Mouse (Mus musculus) CH12.LX (cell line): ENCODE measurements around the gene B4galt3. TPM values are rescaled to one million over a fixed set of nuclear protein-coding genes. Genes with fewer than 3 reads are reported as not detected.

Experiments
- DNase-seq: peaks from one replicate; pipeline ENCODE4 v3.0.0-alpha.2; 2013; ENCODE audit errors: extremely low read depth
- H3K27ac ChIP-seq: 2 replicates; pipeline ENCODE4 v1.5.1; 2012; ENCODE audit warnings: low read depth, mild to moderate bottlenecking, control low read depth, moderate library complexity; ENCODE audit not compliant: insufficient read depth
- H3K27me3 ChIP-seq: replicated peaks from 2 replicates; pipeline ENCODE3; 2012; ENCODE audit warnings: inconsistent platforms
- H3K36me3 ChIP-seq, 2 experiments: replicated peaks in 1 of 2; 2 replicates each; pipeline versions ENCODE3 to v1.6.1; 2012; ENCODE audit warnings: inconsistent platforms in 1 of 2, low read length in 1 of 2, mild to moderate bottlenecking in 1 of 2, mixed read lengths in 1 of 2, moderate library complexity in 1 of 2; ENCODE audit not compliant: control insufficient read depth in 1 of 2, insufficient read depth in 1 of 2
- H3K4me1 ChIP-seq, 2 experiments: 2 replicates each; pipeline ENCODE4 v1.6.1; 2012; ENCODE audit warnings: inconsistent platforms in 1 of 2, moderate library complexity in 1 of 2; ENCODE audit not compliant: insufficient read depth in 2 of 2, control insufficient read depth in 1 of 2
- H3K4me2 ChIP-seq: 2 replicates; pipeline ENCODE4 v1.6.1; 2012; ENCODE audit warnings: low read depth, mild to moderate bottlenecking, control low read depth; ENCODE audit not compliant: poor library complexity, insufficient read depth, severe bottlenecking
- H3K4me3 ChIP-seq, 3 experiments: fragments of 150-350 bp in 1 of 3; sonication (generic) in 1 of 3; replicated peaks in 1 of 3; 2 replicates each; pipeline versions ENCODE3 to v1.5.1; 2011 to 2012; ENCODE audit warnings: low read depth in 2 of 3, low read length in 2 of 3, mild to moderate bottlenecking in 2 of 3, moderate library complexity in 2 of 3, control low read depth in 1 of 3, improper control_type of control experiment in 1 of 3, inconsistent platforms in 1 of 3, mixed read lengths in 1 of 3; ENCODE audit not compliant: poor library complexity in 1 of 3
- H3K79me2 ChIP-seq: replicated peaks from 2 replicates; pipeline ENCODE4 v1.6.1; 2012; ENCODE audit warnings: mild to moderate bottlenecking, moderate library complexity; ENCODE audit not compliant: control insufficient read depth, poor library complexity, insufficient read depth, severe bottlenecking; ENCODE audit errors: extremely low read depth
- H3K9ac ChIP-seq: 2 replicates; pipeline ENCODE4 v1.6.1; 2012; ENCODE audit warnings: low read depth, mild to moderate bottlenecking, control low read depth, moderate library complexity; ENCODE audit not compliant: insufficient read depth
- H3K9me3 ChIP-seq: replicated peaks from 2 replicates; pipeline ENCODE3; 2012; ENCODE audit warnings: low read length, inconsistent platforms, mixed read lengths
- BHLHE40 ChIP-seq: IDR thresholded peaks from 2 replicates; pipeline ENCODE4 v1.6.1; 2011; ENCODE audit warnings: mild to moderate bottlenecking, low read depth, low read length, improper control_type of control experiment
- CHD1 ChIP-seq: IDR thresholded peaks from 2 replicates; pipeline ENCODE4 v1.6.1; 2012; ENCODE audit warnings: low read depth, low read length, improper control_type of control experiment, inconsistent platforms
- CHD2 ChIP-seq: IDR thresholded peaks from 2 replicates; pipeline ENCODE4 v1.6.1; 2011; ENCODE audit warnings: low read length, improper control_type of control experiment
- E2F4 ChIP-seq: IDR thresholded peaks from 2 replicates; pipeline ENCODE4 v1.6.1; 2011; ENCODE audit warnings: low read depth, low read length, improper control_type of control experiment; ENCODE audit not compliant: insufficient replicate concordance
- ELF1 ChIP-seq: IDR thresholded peaks from 2 replicates; pipeline ENCODE4 v1.6.1; 2014; ENCODE audit warnings: low read depth, mild to moderate bottlenecking, inconsistent platforms, low read length, improper control_type of control experiment
- EP300 ChIP-seq: IDR thresholded peaks from 2 replicates; pipeline ENCODE4 v1.6.1; 2011; ENCODE audit warnings: low read length, improper control_type of control experiment
- ETS1 ChIP-seq: conservative IDR thresholded peaks from 2 replicates; pipeline ENCODE4 v1.6.1; 2012; ENCODE audit warnings: low read depth, mild to moderate bottlenecking, inconsistent platforms, low read length, improper control_type of control experiment, moderate library complexity
- HCFC1 ChIP-seq: IDR thresholded peaks from 2 replicates; pipeline ENCODE4 v1.6.1; 2012; ENCODE audit warnings: low read depth, mild to moderate bottlenecking, inconsistent platforms, low read length, improper control_type of control experiment
- MAFK ChIP-seq: IDR thresholded peaks from 2 replicates; pipeline ENCODE4 v1.6.1; 2011; ENCODE audit warnings: low read length, improper control_type of control experiment; ENCODE audit not compliant: insufficient replicate concordance
- MAX ChIP-seq: IDR thresholded peaks from 2 replicates; pipeline ENCODE4 v1.6.1; 2011; ENCODE audit warnings: low read length, improper control_type of control experiment
- MAZ ChIP-seq: IDR thresholded peaks from 2 replicates; pipeline ENCODE4 v1.6.1; 2012; ENCODE audit warnings: low read depth, mild to moderate bottlenecking, inconsistent platforms, low read length, improper control_type of control experiment, moderate library complexity
- MEF2A ChIP-seq: IDR thresholded peaks from 2 replicates; pipeline ENCODE4 v1.6.1; 2014; ENCODE audit warnings: low read depth, mild to moderate bottlenecking, inconsistent platforms, low read length, improper control_type of control experiment, borderline replicate concordance
- MXI1 ChIP-seq: IDR thresholded peaks from 2 replicates; pipeline ENCODE4 v1.6.1; 2011; ENCODE audit warnings: mild to moderate bottlenecking, low read depth, low read length, improper control_type of control experiment
- NRF1 ChIP-seq: IDR thresholded peaks from 2 replicates; pipeline ENCODE4 v1.6.1; 2014; ENCODE audit warnings: low read depth, mild to moderate bottlenecking, inconsistent platforms, low read length, improper control_type of control experiment, moderate library complexity
- POLR2A ChIP-seq: IDR thresholded peaks from 2 replicates; pipeline ENCODE4 v1.6.1; 2011; ENCODE audit warnings: low read depth, mild to moderate bottlenecking, improper control_type of control experiment, low read length
- RAD21 ChIP-seq: IDR thresholded peaks from 2 replicates; pipeline ENCODE4 v1.6.1; 2011; ENCODE audit warnings: low read depth, mild to moderate bottlenecking, low read length, improper control_type of control experiment, moderate library complexity
- RCOR1 ChIP-seq: conservative IDR thresholded peaks from 2 replicates; pipeline ENCODE4 v1.6.1; 2012; ENCODE audit warnings: low read depth, mild to moderate bottlenecking, inconsistent platforms, low read length, improper control_type of control experiment
- TBP ChIP-seq: conservative IDR thresholded peaks from 2 replicates; pipeline ENCODE4 v1.6.1; 2011; ENCODE audit warnings: low read depth, low read length, improper control_type of control experiment
- TCF12 ChIP-seq: IDR thresholded peaks from 2 replicates; pipeline ENCODE4 v1.6.1; 2014; ENCODE audit warnings: low read depth, mild to moderate bottlenecking, inconsistent platforms, low read length, improper control_type of control experiment
- UBTF ChIP-seq: IDR thresholded peaks from 2 replicates; pipeline ENCODE4 v1.6.1; 2012; ENCODE audit warnings: low read depth, mild to moderate bottlenecking, inconsistent platforms, low read length, improper control_type of control experiment, moderate library complexity
- USF1 ChIP-seq: IDR thresholded peaks from 2 replicates; pipeline ENCODE4 v1.6.1; 2014; ENCODE audit warnings: low read depth, mild to moderate bottlenecking, inconsistent platforms, low read length, improper control_type of control experiment
- USF2 ChIP-seq: conservative IDR thresholded peaks from 2 replicates; pipeline ENCODE4 v1.6.1; 2011; ENCODE audit warnings: low read depth, low read length, improper control_type of control experiment
- ZNF384 ChIP-seq: IDR thresholded peaks from 2 replicates; pipeline ENCODE4 v1.6.1; 2012; ENCODE audit warnings: low read depth, low read length, improper control_type of control experiment, inconsistent platforms
- dilution Hi-C: fragments of 300-500 bp; cut with MboI; formaldehyde crosslinking; loops from 2 replicates; pipeline ENCODE4 v1.14.3; 2020; ENCODE audit warnings: low sequenced_read_pairs; ENCODE audit not compliant: extremely low pct_unique_long_range_greater_than_20kb, extremely low pct_ligation_motif_present
- in situ Hi-C: fragments of 300-500 bp; cut with MboI; formaldehyde crosslinking; loops from 3 replicates; pipeline ENCODE4 v1.14.3; 2019; ENCODE audit warnings: low sequenced_read_pairs, low pct_ligation_motif_present, low pct_unique_long_range_greater_than_20kb, mixed read lengths
- polyA plus RNA-seq: library from polyadenylated mRNA; unstranded; fragments of >175 nt; gene quantifications from 2 replicates; pipeline ENCODE4 v1.2.1, GENCODE M21; 2012; ENCODE audit warnings: low read depth; ENCODE audit not compliant: insufficient read length
- total RNA-seq, 2 experiments: library from RNA; depleted of rRNA; stranded (reverse); fragments of 300-350 nt in 1 of 2; fragments of >200 nt in 1 of 2; gene quantifications; 2 replicates each; pipeline ENCODE4 v1.2.3; 2012 to 2014

Gene B4galt3
- total and polyA plus RNA-seq, 3 experiments, result 19.3 to 27.8 (median 23.1) TPM

DNA sequence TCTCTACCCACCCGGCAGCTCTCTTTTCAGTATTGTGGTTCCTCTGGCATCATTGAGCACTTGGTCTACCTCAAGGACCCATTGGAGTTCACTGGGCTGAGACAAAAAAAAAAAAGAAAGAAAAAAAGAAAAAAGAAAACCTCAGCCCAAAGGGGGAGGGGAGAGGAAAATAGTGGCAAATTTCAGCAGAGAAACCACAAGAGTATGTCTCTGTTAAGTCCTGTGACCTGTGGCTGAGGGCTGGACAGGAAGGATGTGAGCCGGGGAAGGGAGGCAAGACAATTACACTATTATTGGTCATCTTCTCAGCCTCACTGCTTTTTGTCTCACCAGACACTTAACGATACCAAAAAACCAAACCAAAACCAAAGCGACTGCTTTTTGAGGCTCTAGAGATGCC is 38.3 kb upstream of the B4galt3 start:
- peak; percentile 61 for DNase-seq

DNA sequence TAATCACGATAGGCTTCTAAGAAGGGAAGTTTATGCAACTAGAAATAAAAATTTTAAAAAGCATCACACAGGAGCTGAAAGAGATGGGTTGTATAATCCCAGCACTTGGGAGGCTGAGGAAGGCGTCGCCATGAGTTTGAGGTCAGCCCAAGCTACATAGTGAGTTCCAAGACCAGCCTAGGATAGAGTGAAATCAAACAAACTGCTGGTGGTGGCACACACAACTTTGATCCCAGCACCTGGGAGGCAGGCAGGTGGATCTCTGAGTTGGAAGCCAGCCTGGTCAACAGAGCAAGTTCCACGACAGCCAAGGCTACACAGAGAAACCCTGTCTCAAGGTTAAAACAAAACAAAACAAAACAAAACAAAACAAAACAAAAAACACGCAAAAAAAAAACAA is 37.8 kb upstream of the B4galt3 start:
- dilution Hi-C loops (no loop called here), in situ Hi-C loops (no loop called here)
- Histone ChIP-seq H3K9me3 (no peaks in the 10 kb centered on the region), H3K79me2 (no peaks in the 10 kb centered on the region), H3K27ac (peak overlapping the region; percentile 26; the same call in 1 of the 2 replicates), H3K27me3 (no peaks in the 10 kb centered on the region), H3K4me3 (peak overlapping the region in 1 of 3 experiments; percentile 43), H3K36me3 (peaks cover 33 to 46% of the 10 kb centered on the region in 2 experiments), H3K4me1 (peaks cover 11 to 62% of the 10 kb centered on the region in 2 experiments), H3K4me2 (0 out of 2 replicates have a peak overlapping the region, but pooled peaks have one; percentile 7), H3K9ac (no peak overlapping the region)
- no peak for DNase-seq
- TF ChIP-seq EP300 (no peak), MXI1 (no peak), MEF2A (no peak), TCF12 (no peak), ELF1 (no peak), BHLHE40 (no peak), RAD21 (no peak), RCOR1 (no peak), POLR2A (no peak)

More for the DNA sequence above, 38.3 kb upstream of the B4galt3 start:
- Histone ChIP-seq H3K4me2 (peak overlapping the region; percentile 7), H3K9ac (no peak overlapping the region), H3K36me3 (peaks cover 28 to 41% of the 10 kb centered on the region in 2 experiments), H3K4me3 (peak overlapping the region in 1 of 3 experiments; percentile 15), H3K79me2 (no peaks in the 10 kb centered on the region), H3K4me1 (peaks cover 11 to 63% of the 10 kb centered on the region in 2 experiments), H3K27ac (peak overlapping the region; percentile 29; the same call in 1 of the 2 replicates), H3K27me3 (no peaks in the 10 kb centered on the region), H3K9me3 (no peaks in the 10 kb centered on the region)
- TF ChIP-seq CHD1 (no peak), E2F4 (no peak), MAZ (no peak), UBTF (no peak), ETS1 (peak; percentile 57), USF2 (no peak), CHD2 (no peak; the same call in 1 of the 2 replicates), TCF12 (no peak; the same call in 1 of the 2 replicates), MAX (no peak), EP300 (peak; percentile 53), MEF2A (peak; percentile 32; the same call in 1 of the 2 replicates), USF1 (no peak), TBP (no peak), HCFC1 (no peak), BHLHE40 (peak; percentile 76), MAFK (peak; percentile 56; the same call in 1 of the 2 replicates), ZNF384 (peak; percentile 96), NRF1 (no peak)
- dilution Hi-C loops (no loop called here), in situ Hi-C loops (no loop called here)
